Mouse (Mus musculus): ENCODE results near the gene Tcf19. TPM values are rescaled to one million over a fixed set of nuclear protein-coding genes. Genes with fewer than 3 reads are reported as not detected.

Gene Tcf19
- total and polyA plus RNA-seq, 3 experiments = 29.7 to 38.4 (median 37.7) TPM

DNA sequence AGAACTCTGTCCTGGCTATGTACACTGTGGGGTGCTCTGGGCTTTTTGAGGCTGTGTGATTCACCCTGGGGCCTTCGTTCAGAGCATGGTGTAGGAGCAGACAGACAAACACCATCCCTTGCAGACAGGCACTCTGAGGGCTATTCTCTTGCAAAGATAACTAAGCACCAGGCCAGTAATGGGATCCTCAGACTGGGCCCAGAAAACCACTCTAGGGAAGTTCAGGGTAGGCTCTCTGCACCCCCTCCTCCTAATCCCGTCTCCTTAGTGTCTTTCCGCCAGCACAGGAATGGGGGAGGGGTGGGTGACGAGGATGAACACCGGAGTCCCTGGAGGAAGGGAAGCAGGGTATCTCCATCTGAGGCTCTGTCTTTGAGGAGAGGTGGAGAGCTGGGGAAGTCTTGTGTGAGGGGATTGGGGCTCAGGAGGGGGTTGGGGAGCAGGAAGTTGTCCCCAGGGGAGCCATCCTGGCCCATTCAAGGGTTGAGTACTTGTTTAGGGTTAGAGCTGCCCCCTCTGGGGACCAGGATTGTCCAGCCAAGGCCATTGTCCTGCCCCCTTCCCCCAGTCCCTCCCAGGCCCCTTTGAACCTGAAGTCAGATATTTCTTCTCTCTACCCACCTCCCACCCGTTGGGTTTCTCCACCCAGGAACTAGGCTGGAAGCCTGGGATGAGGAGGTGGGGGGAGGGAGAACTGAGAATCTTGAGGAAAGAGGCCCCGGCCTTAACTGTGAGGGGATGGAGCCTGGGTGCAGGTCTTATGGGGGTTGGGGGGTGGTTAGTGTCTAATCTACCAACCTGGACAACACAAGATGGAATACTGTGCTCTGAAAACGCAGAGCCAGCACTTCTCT, 11.8 kb downstream of the Tcf19 start:
- H3K27me3 ChIP-seq (replicated peaks) = peaks cover 7% of the 10 kb centered on the region
- H3K9ac ChIP-seq (ENCODE audit: insufficient read depth, low read depth) = no peak overlapping the region
- dilution Hi-C loops (cut with MboI; ENCODE audit: extremely low pct_ligation_motif_present, extremely low pct_unique_long_range_greater_than_20kb, low sequenced_read_pairs) (no loop called here), in situ Hi-C loops (cut with MboI; ENCODE audit: low pct_ligation_motif_present, low pct_unique_long_range_greater_than_20kb, low sequenced_read_pairs) (no loop called here)
- H3K79me2 ChIP-seq (replicated peaks; ENCODE audit: control insufficient read depth, extremely low read depth, insufficient read depth, poor library complexity, severe bottlenecking) = no peaks in the 10 kb centered on the region
- H3K9me3 ChIP-seq (replicated peaks; ENCODE audit: low read length) = no peaks in the 10 kb centered on the region
- H3K4me1 ChIP-seq (ENCODE audit: control insufficient read depth in 1 of 2, insufficient read depth in 2 of 2) = peaks cover 0 to 17% of the 10 kb centered on the region in 2 experiments; a peak in 2 of 4 replicates
- no peak overlapping the region for H3K27ac ChIP-seq (ENCODE audit: insufficient read depth, low read depth)
- no peaks in the 10 kb centered on the region for H3K36me3 ChIP-seq (replicated peaks in 1 of 2; ENCODE audit: control insufficient read depth in 1 of 2, insufficient read depth in 1 of 2, low read length in 1 of 2)
- no peak for TF ChIP-seq ZC3H11A (IDR thresholded peaks at IDR 0.05; ENCODE audit: low read depth, low read length)
- no peak for TF ChIP-seq HCFC1 (IDR thresholded peaks at IDR 0.05; ENCODE audit: low read depth, low read length)
- no peak for TF ChIP-seq USF1 (IDR thresholded peaks at IDR 0.05; ENCODE audit: low read depth, low read length)
- TF ChIP-seq JUN (IDR thresholded peaks at IDR 0.05; ENCODE audit: insufficient read depth, low read depth, low read length) = no peak
- no peak for TF ChIP-seq RAD21 (IDR thresholded peaks at IDR 0.05; ENCODE audit: low read depth, low read length)
- TF ChIP-seq POLR2A (IDR thresholded peaks at IDR 0.05; ENCODE audit: low read depth, low read length) = no peak
- no peak for TF ChIP-seq TCF12 (IDR thresholded peaks at IDR 0.05; ENCODE audit: low read depth, low read length)
- TF ChIP-seq MYC (IDR thresholded peaks at IDR 0.05; ENCODE audit: low read depth, low read length) = no peak
- TF ChIP-seq TBP (conservative IDR thresholded peaks at IDR 0.05; ENCODE audit: low read depth, low read length) = no peak
- no peak for TF ChIP-seq RCOR1 (conservative IDR thresholded peaks at IDR 0.05; ENCODE audit: low read depth, low read length)
- no peak for TF ChIP-seq NRF1 (IDR thresholded peaks at IDR 0.05; ENCODE audit: low read depth, low read length)
- TF ChIP-seq IRF4 (IDR thresholded peaks at IDR 0.05; ENCODE audit: low read depth, low read length) = no peak
- no peak for TF ChIP-seq MEF2A (IDR thresholded peaks at IDR 0.05; ENCODE audit: borderline replicate concordance, low read depth, low read length)
- TF ChIP-seq JUND (conservative IDR thresholded peaks at IDR 0.05; ENCODE audit: low read depth, low read length) = no peak
- TF ChIP-seq MXI1 (IDR thresholded peaks at IDR 0.05; ENCODE audit: low read depth, low read length) = no peak
- H3K4me3 ChIP-seq (replicated peaks in 1 of 3; ENCODE audit: low read depth in 2 of 3, low read length in 2 of 3, poor library complexity in 1 of 3) = no peak overlapping the region
- no peak overlapping the region for H3K4me2 ChIP-seq (ENCODE audit: insufficient read depth, low read depth, poor library complexity, severe bottlenecking)
- DNase-seq (ENCODE audit: extremely low read depth) = no peak

GRCm38 (mm10) chr17:35503849-35504248, 12.8 kb downstream of the Tcf19 start:
- no peak for DNase-seq (ENCODE audit: extremely low read depth)
- Histone ChIP-seq H3K36me3 (replicated peaks in 1 of 2; ENCODE audit: control insufficient read depth in 1 of 2, insufficient read depth in 1 of 2, low read length in 1 of 2) (no peaks in the 10 kb centered on the region), H3K9me3 (replicated peaks; ENCODE audit: low read length) (no peaks in the 10 kb centered on the region), H3K79me2 (replicated peaks; ENCODE audit: control insufficient read depth, extremely low read depth, insufficient read depth, poor library complexity, severe bottlenecking) (no peaks in the 10 kb centered on the region), H3K4me3 (replicated peaks in 1 of 3; ENCODE audit: low read depth in 2 of 3, low read length in 2 of 3, poor library complexity in 1 of 3) (no peak overlapping the region), H3K4me1 (ENCODE audit: control insufficient read depth in 1 of 2, insufficient read depth in 2 of 2) (peaks cover 0 to 7% of the 10 kb centered on the region in 2 experiments; a peak in 2 of 4 replicates), H3K27ac (ENCODE audit: insufficient read depth, low read depth) (no peak overlapping the region), H3K9ac (ENCODE audit: insufficient read depth, low read depth) (no peak overlapping the region), H3K4me2 (ENCODE audit: insufficient read depth, low read depth, poor library complexity, severe bottlenecking) (no peak overlapping the region), H3K27me3 (replicated peaks) (peaks cover 9% of the 10 kb centered on the region)
- TF ChIP-seq ZMIZ1 (IDR thresholded peaks at IDR 0.05; ENCODE audit: low read depth, low read length) (no peak), ZNF384 (IDR thresholded peaks at IDR 0.05; ENCODE audit: low read depth, low read length) (no peak), SMC3 (IDR thresholded peaks at IDR 0.05; ENCODE audit: low read depth, low read length) (no peak), RAD21 (IDR thresholded peaks at IDR 0.05; ENCODE audit: low read depth, low read length) (no peak), ELF1 (IDR thresholded peaks at IDR 0.05; ENCODE audit: low read depth, low read length) (no peak), USF2 (conservative IDR thresholded peaks at IDR 0.05; ENCODE audit: low read depth, low read length) (no peak), UBTF (IDR thresholded peaks at IDR 0.05; ENCODE audit: low read depth, low read length) (no peak), MYC (IDR thresholded peaks at IDR 0.05; ENCODE audit: low read depth, low read length) (no peak), E2F4 (IDR thresholded peaks at IDR 0.05; ENCODE audit: insufficient replicate concordance, low read depth, low read length) (no peak), NELFE (IDR thresholded peaks at IDR 0.05; ENCODE audit: low read depth, low read length) (no peak), RCOR1 (conservative IDR thresholded peaks at IDR 0.05; ENCODE audit: low read depth, low read length) (no peak), ETS1 (conservative IDR thresholded peaks at IDR 0.05; ENCODE audit: low read depth, low read length) (no peak), GABPA (IDR thresholded peaks at IDR 0.05; ENCODE audit: insufficient replicate concordance, low read depth, low read length) (no peak), SIN3A (IDR thresholded peaks at IDR 0.05; ENCODE audit: low read length) (no peak), MAZ (IDR thresholded peaks at IDR 0.05; ENCODE audit: low read depth, low read length) (no peak), JUND (conservative IDR thresholded peaks at IDR 0.05; ENCODE audit: low read depth, low read length) (no peak), ZKSCAN1 (IDR thresholded peaks at IDR 0.05; ENCODE audit: borderline replicate concordance, low read depth, low read length) (no peak), CHD2 (IDR thresholded peaks at IDR 0.05; ENCODE audit: low read length) (no peak), POLR2A (IDR thresholded peaks at IDR 0.05; ENCODE audit: low read depth, low read length) (no peak)
- dilution Hi-C loops (cut with MboI; ENCODE audit: extremely low pct_ligation_motif_present, extremely low pct_unique_long_range_greater_than_20kb, low sequenced_read_pairs) = no loop called here
- in situ Hi-C loops (cut with MboI; ENCODE audit: low pct_ligation_motif_present, low pct_unique_long_range_greater_than_20kb, low sequenced_read_pairs) = no loop called here

Data from CH12.LX (cell line).